Mouse (Mus musculus) layer of hippocampus, adult 9-10 months (tissue): Measurements from ENCODE around the gene Cep41.

Experiments
- DNase-seq: peaks from one replicate; pipeline ENCODE4 v3.0.0; 2022; ENCODE audit warnings: low spot score

The Cep41 gene

DNA sequence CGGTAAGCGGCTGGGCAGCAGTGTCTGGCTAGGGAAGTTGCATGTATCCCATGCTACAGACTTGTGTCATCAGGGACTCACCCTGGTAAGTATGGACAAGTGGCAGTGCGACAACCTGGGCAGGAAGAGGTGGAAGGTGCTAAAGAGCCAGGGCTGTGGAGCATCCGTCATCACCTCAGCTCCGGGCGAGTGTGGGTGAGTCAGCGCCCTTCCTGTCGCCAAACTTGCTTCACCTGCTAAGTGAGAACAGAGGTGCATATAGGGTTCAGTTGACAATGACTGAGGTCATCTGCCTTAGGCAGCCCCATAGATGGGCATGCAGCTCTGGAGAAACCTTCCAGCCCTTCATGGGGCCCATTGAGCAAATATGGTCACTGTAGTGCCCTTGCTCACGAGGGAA is 68.8 kb downstream of the Cep41 start:
- no peak for DNase-seq

DNA sequence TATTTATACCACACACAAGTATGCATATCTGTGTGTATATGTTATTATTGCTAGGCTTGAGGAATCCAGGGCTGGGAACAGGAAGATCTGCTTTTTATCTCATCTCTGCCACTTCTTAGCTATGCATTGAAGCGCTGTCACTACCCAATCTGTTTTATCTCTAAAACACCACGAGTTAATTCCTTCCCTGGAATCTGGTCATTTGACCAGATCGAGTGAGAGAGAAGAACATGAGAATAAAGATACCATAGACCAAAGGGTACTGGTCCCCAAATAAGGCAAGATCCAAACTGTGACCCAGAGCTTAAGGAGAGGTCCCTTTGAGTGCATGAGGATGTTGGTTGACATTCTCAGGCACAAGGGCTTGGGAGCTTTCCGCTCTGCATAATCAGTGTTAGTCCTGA is 71.6 kb downstream of the Cep41 start:
- no peak for DNase-seq

DNA sequence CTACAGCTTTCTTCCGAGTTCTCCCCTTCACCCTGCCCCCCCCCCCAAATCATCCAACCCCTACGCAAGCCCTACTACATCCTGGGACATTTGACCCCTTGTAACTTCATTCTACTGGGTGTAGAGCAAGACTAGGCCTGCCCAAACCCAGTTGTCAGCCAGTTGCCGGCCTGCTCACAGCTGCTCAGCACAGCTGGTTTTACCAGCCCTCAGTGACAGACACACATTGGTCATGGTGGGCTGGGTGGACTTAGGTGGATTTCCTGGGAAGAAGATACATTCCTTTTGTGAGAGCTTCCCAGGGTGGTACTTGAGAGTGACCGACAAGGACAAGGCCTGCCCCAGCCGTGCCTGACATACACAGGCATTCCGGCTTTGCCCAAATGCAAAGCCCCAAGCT is 72.6 kb downstream of the Cep41 start:
- DNase-seq, result no peak

DNA sequence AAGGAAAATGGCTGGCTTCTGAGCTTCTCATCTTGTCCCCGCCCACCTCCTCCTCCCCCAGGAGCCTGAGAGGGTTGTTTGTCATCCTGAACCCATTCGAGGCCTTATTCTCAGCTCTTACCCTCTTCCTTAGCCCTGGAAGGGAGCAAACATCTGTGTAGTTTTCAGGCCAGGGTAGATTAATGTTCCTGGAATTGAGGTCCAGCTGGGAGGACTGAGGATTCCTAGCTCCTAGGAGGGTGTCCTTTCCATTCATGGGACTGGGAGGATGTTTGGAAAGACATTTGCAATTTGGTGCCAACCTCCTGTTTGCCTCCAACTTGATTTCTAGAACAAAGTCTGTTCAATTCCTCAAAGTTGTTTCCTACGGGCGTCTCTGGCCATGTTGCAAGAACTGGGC is 73.0 kb downstream of the Cep41 start:
- DNase-seq, result no peak

DNA sequence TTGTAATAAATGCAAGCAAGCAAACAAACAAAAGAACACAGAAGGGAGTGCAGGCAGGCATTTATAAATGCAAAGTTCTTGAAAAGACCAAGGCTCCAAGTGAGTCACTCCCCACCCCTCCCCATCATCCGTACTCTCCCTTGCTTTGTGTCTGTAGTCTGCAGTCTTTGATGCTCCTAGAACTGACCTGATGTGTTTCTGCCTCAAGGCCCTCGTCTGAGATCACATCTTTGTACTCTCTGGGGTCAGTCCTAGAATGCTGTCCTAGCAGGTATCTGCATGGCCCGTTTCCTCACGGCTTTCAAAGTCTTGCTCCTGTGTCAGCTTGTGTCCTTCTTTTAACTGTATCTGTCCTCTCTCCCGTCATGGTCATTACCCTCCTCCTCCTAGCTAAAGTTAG is 73.9 kb downstream of the Cep41 start:
- no peak for DNase-seq

DNA sequence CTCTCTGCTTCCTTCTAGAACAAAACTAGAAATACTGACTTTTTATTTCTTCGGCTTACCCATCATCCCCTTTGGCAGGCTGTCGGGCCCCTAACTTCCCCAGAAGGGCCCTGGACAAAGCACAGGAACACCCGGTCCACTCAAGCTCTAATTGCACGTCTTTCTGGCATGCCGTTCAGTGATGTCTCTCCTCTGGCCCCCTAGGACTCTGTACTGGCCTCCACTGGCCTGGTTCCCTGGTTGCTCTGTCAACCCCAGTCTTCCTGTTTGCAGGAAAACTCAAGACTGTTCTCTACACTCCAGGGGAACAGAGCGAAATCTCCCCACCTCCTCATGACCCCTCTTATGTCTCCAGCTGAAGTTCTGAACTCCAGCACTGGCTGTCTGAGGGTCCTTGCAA is 74.8 kb downstream of the Cep41 start:
- no peak for DNase-seq

DNA sequence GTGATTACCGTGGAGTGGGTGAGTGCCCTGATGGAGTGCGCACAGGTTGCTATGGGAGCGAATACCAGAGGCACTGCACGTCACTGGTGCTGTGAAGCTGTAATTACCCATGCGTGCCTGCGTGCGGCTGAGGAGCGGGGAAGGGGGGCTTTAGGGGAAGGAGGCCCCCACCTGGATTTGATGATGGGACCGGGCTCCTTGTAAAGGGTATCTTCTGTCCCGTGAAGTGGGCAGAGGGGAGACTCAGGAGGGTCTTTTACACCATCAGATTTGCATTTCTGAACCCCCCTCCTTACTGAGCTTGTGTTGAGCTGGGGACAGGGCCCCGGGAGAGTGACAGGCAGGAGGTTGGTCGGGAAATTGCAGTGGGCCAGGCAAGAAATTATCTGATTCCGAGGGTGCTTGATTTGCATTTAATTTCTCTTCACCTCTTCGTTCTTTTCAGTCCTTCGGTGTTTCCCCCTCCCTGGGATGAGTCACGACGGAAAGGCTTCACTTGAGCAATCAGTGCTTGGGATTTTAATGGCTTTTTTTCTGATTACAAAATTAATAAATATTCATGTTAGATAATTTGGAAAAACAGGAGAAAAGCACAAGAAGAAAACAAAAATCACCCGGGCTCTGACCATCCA is 75.5 kb downstream of the Cep41 start:
- peak; percentile 24 for DNase-seq

DNA sequence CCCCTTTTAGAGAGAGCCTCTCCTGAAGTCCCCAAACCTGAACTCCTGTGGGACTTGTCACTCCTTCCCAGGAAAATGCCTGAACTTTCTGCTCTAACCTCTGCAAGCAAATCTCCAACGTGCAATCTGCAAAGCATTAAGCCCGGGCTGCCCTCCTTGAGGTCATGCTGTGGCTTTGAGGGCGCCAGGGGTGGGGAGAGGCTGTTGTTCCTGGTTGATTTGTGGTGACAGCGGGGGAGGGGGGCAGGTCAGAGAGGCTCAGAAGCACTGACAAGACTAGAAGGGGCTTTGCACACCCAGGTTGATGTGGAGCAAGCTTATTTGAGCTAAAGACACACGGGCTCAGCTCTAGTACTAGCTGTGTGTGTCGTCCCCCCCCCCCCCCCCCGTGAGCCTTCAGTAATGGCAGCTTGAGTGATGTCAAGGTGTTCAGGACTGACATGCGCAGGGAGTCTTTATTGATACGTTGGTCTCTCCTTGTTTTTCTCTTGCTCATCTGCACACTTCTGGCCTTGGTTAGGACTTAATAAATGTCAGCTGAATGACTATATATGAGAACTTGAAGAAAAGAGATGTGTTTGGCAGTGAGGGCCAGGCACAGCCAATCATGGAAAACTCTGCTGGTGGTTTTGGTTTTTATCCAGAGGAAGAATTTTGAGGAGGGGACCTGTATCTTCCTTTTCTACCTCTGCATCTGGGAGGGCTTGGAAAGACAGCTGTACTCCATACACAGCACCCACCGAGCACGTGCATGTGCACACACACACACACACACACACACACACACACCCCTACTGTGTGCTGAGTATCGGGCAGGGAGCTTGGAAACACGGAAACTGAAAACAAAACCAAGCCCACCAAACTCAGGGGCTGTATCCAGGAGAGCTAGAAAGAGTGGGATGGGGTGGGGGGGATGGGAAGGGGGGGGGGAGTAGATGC is 76.3 kb downstream of the Cep41 start:
- DNase-seq, result no peak

DNA sequence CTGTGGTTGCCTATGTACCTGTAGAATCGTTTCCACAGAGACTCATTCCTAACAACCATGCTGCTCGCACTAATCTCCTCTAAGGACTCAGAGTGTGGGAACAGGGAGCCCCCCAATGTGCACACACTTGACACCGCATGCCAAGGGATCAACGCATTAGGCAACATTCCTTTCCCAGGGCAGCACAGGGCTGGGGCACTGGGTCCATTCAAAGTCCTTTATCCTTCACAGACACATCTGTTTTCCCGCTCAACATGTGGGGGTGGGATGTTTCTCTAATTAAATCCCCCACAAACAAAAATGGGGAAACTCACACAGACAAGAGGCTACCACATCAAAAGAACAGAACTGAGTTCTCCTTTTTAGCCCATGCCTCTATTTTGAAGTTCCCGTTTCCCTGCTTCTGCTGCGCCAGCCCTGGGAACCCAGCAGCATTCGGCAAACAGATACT is 77.0 kb downstream of the Cep41 start:
- no peak for DNase-seq

DNA sequence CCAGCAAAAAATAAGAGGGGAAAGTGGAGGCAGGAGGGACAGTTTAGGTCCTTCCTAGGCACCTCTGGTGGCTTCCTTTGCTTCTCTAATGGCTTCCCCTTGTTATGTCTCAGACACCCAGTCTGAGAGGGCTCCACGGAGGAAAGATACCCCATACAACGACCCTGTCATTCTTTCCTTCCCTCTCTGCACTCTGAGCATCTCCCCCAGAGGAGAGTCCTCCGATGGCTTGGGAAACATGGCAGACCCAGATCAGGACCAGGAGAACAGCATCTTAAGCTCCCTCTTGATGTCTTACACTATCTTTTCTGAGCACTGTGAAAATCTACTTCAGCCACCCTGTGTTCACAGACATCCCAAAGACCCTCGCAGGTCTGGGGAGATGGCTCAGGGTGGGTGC is 77.8 kb downstream of the Cep41 start:
- DNase-seq, result no peak

DNA sequence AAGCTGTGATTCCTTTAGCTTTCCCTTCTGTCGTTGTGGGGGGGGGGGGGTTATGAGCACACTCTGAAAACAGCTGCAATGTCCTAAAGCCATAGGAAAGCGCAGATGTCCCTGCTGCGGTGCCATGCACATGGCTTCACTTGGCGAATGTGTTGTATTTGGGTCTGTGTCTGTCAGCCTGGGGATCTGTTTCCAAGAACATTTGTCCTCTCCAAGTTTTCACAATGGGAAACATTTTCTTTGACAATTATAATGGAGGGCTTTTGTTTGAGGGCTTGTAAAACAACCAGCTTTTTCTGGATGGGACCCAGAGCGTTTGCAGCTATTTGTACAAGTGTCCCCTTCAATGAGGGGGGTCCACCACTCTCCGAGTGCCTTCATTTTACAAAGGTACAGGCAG is 79.3 kb downstream of the Cep41 start:
- DNase-seq, result no peak

DNA sequence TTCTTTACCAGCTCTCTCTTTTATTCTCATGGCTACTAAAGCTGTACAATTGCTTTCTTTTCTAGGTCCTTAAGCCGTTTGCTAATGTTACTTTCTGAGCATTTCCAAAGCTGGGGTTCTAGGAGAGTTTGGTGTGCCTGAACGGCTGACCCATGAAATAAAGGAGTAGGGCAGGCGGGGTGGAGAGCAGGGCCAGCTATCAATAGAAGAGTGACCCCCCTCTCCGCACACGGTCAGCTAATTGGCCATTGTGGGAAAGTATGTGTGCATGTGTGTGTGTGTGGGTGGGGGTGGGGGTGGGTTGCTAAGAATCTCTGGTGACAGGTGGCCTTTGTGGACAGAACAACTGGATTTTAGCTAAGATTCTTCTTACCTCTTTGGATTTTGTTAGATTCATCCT is 82.3 kb downstream of the Cep41 start:
- DNase-seq, result no peak

DNA sequence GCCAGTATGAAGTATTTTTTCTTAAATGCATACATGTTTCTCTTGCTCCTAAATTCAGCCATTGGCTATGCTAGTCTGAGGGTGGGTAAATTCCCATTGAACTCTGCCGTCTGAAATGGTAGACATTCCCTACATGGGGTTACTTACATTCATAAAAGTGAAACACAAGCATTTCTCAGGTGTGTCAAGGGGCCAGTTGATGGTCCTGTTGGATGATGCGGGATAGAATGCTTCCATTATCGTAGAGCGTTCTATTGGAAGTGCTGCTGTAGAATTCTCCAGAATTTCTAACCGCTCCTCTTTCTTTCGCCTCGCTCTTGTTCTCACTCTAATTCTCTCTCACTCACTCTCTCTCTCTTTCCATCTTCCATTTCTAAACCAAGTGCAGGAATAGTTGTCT is 82.8 kb downstream of the Cep41 start, which contains the start of gene Cpa5:
Cpa5 (plus strand) TSS at position 301 of the 400 bp plus-strand sequence.
- DNase-seq, result no peak

DNA sequence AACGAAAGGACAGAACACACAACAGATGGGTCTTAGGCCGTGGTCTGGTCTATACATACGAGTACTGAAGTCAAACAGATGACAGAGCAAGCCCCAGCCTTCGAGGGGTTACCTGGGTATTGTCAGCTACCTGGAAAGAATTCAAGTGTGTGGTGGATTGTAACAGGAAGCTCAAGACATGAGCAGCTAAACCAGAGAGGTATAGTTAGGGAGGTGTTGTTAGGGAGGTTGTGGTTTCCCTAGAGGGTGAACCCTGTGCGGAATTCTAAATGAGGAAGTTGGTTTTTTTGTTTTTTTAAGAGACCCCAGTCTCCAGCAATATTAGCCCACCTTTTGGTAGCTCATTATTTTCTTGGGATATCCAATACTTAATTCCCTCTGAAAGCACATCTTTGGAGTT is 87.9 kb downstream of the Cep41 start:
- DNase-seq, result no peak

DNA sequence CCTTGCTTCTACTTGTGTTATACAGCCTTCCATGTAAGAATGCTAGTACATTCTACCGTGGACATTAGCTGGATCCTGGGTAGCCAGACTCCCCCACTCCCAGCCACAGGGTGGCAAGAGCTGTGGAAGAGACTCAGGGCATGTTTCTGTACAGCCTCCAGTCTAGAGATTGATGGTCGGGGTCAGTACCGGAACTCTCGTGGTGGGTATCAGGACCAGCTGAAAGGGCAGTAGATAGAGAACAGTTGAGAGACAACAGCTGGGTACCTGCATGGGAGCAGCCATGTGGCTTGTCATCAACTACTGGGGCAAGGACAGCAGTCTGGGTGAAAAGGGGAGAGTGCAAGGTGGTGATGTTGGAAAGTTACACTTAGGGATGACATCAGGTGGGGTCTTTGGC is 88.4 kb downstream of the Cep41 start:
- no peak for DNase-seq

DNA sequence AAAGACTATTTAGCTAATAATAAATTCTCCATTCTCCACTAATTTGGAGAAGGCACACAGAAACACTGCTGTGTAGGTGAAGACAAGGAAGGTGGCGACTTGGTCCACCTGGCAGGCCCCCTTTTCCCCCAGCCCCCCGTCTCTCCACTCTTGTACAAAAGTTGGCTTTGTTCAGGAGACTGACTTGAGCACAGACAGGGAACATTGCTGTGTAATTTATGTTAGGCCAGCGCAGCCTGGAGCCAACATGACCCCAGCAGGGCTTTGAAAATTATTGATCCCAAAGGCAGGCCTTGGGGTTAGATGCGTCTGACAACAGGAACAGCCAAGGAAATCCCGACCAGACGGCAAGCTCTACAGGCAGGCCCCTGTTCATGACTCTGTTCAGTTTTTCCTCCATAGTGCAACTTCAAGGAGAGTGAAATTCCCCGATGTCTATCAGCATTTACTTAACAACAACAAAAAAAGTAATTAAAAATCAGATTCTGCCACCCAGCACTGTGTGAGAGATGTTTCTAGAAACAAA is 89.1 kb downstream of the Cep41 start:
- no peak for DNase-seq
